Mouse (Mus musculus) forebrain, embryonic 14.5 days (tissue): ENCODE results near the gene Ninl. TPM values are rescaled to one million over a fixed set of nuclear protein-coding genes. Genes with fewer than 3 reads are reported as not detected.

Experiments
- ATAC-seq: fragments of 200-750 bp; cut with Nextera tagmentation; 2 replicates; pipeline ENCODE4 v1.8.0; 2017; ENCODE audit warnings: mild to moderate bottlenecking, moderate library complexity
- DNase-seq: peaks from one replicate; pipeline ENCODE4 v3.0.0-alpha.2; 2015; ENCODE audit warnings: low spot score
- H3K27ac ChIP-seq: fragments of 300-500 bp; sonication (generic); 2 replicates; pipeline ENCODE4 v1.5.1; 2014; ENCODE audit warnings: low read depth, mild to moderate bottlenecking, control low read depth, low read length, moderate library complexity
- H3K27me3 ChIP-seq: fragments of 300-500 bp; sonication (generic); replicated peaks from 2 replicates; pipeline ENCODE4 v1.6.1; 2014; ENCODE audit warnings: low read length, control low read depth, mixed read lengths; ENCODE audit not compliant: control insufficient read depth, insufficient read depth
- H3K36me3 ChIP-seq: fragments of 300-500 bp; sonication (generic); 2 replicates; pipeline ENCODE4 v1.6.1; 2014; ENCODE audit warnings: low read length, control low read depth; ENCODE audit not compliant: control insufficient read depth, insufficient read depth
- H3K4me1 ChIP-seq: fragments of 300-500 bp; sonication (generic); 2 replicates; pipeline ENCODE4 v1.6.1; 2014; ENCODE audit warnings: antibody characterized with exemption, low read length, control low read depth; ENCODE audit not compliant: control insufficient read depth, insufficient read depth
- H3K4me2 ChIP-seq: fragments of 300-500 bp; sonication (generic); 2 replicates; pipeline ENCODE4 v1.6.1; 2014; ENCODE audit warnings: mild to moderate bottlenecking, control low read depth, low read length
- H3K4me3 ChIP-seq: fragments of 300-500 bp; sonication (generic); 2 replicates; pipeline ENCODE4 v1.5.1; 2014; ENCODE audit warnings: low read depth, low read length, control low read depth
- H3K9ac ChIP-seq: fragments of 300-500 bp; sonication (generic); 2 replicates; pipeline ENCODE4 v1.6.1; 2014; ENCODE audit warnings: mild to moderate bottlenecking, low read length, control low read depth, moderate library complexity
- H3K9me3 ChIP-seq: fragments of 300-500 bp; sonication (generic); replicated peaks from 2 replicates; pipeline ENCODE4 v1.6.1; 2016; ENCODE audit warnings: low read length, control low read depth, mixed read lengths; ENCODE audit not compliant: control insufficient read depth
- WGBS: fragments of 180-500 bp; shearing (Covaris S2); extraction: QIAGEN DNeasy Blood & Tissue Kit; methylation state at CpG from one replicate; pipeline ENCODE4 v1.1.7; 2014; 5-methylcytosine and 5-hydroxymethylcytosine counted together
- polyA plus RNA-seq: library from polyadenylated mRNA; unstranded; fragments of >200 nt; fragmentation: Nextera tagmentation; extraction: Ambion mirVana; gene quantifications from 2 replicates; pipeline ENCODE4 v1.2.1, GENCODE M21; 2014

The Ninl gene
- polyA plus RNA-seq, 1 experiment from 2014 or later, result 7.3 TPM

DNA sequence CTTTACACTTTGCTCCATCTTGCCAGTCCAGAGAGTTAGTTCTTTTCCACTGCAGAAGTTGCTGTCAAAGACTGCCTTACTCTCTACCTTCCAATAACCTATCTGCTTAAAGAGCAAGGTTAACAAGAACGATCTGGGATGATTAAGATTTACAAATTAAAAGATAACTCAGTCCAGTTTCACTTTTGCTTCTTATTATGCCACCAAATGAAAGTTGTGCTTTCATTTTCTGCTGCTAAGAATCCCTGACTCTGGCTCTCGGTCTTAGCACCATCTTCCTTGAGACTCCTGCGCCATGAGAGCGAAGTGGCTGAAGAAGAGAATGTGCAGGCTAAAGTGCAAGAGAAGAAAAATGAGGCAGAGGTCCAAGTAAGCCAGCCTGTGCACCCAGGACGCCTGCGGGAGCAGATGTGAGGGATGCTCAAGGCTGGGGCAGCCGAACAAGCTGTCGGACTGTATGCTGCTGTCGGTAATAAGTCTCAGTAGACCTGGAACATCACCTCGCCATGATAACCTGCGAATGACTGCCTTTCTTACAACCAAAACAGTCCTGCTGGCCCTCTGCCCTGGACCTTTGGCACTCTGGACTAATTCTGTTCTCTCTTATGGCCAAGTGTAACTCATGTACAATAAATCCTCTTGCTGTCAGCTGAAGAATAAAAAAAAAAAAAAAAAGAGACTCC lies 112.0 kb downstream of the Ninl start:
- no peaks in the 10 kb centered on the region for H3K4me1 ChIP-seq
- no peaks in the 10 kb centered on the region for H3K27me3 ChIP-seq
- H3K4me3 ChIP-seq, result no peak overlapping the region
- H3K9me3 ChIP-seq, result no peaks in the 10 kb centered on the region
- H3K27ac ChIP-seq, result no peak overlapping the region
- no peak overlapping the region for H3K9ac ChIP-seq
- no peak for DNase-seq
- no peak for ATAC-seq
- 95% methylated on average over 11 of the region's 11 CpGs for WGBS
- no peak overlapping the region for H3K4me2 ChIP-seq
- peaks cover 36% of the 10 kb centered on the region for H3K36me3 ChIP-seq

GRCm38 (mm10) chr2:150923505-150923904 lies 115.7 kb downstream of the Ninl start:
- H3K4me1 ChIP-seq, result no peaks in the 10 kb centered on the region
- peaks cover 28% of the 10 kb centered on the region for H3K36me3 ChIP-seq
- no peaks in the 10 kb centered on the region for H3K9me3 ChIP-seq
- H3K9ac ChIP-seq, result no peak overlapping the region
- no peaks in the 10 kb centered on the region for H3K27me3 ChIP-seq
- ATAC-seq (no peak), DNase-seq (no peak)
- H3K27ac ChIP-seq, result no peak overlapping the region
- 64% methylated on average over 7 of the region's 7 CpGs for WGBS
- no peak overlapping the region for H3K4me3 ChIP-seq
- H3K4me2 ChIP-seq, result no peak overlapping the region

- Histone ChIP-seq H3K27ac (no peak overlapping the region), H3K4me3 (no peak overlapping the region), H3K9me3 (no peaks in the 10 kb centered on the region), H3K9ac (no peak overlapping the region), H3K4me1 (no peaks in the 10 kb centered on the region), H3K36me3 (peaks cover 31% of the 10 kb centered on the region), H3K27me3 (no peaks in the 10 kb centered on the region), H3K4me2 (no peak overlapping the region)
- ATAC-seq (no peak), DNase-seq (no peak)
- 92% methylated on average over 3 of the region's 3 CpGs for WGBS
Observed at GRCm38 (mm10) chr2:150923026-150923425, 116.2 kb downstream of the Ninl start.

- 87% methylated on average over 4 of the region's 4 CpGs for WGBS
- H3K9me3 ChIP-seq, result no peaks in the 10 kb centered on the region
- peaks cover 34% of the 10 kb centered on the region for H3K36me3 ChIP-seq
- no peaks in the 10 kb centered on the region for H3K4me1 ChIP-seq
- no peak overlapping the region for H3K27ac ChIP-seq
- H3K4me2 ChIP-seq, result no peak overlapping the region
- H3K9ac ChIP-seq, result no peak overlapping the region
- H3K27me3 ChIP-seq, result no peaks in the 10 kb centered on the region
- no peak overlapping the region for H3K4me3 ChIP-seq
- ATAC-seq (no peak), DNase-seq (no peak)
Observed at GRCm38 (mm10) chr2:150922165-150922564, 117.0 kb downstream of the Ninl start.

DNA sequence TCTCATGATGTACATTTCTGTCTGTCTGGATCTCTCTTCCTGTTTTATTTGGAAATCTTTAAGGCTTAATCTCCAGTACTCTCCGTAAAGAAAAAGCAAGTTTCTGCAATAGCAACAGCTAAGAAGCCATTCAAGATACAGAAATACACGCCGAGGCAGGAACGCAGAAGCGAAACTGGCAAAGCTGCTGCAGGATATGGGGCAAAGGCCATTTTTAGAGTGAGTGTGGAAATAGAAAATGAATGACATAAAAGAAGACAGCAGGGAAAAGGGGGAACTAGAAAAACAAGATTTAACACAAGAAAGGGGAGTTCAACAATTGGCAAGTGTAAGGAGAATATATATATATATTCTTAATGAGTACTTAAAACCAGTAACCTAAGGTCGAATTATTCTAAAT lies 117.5 kb downstream of the Ninl start:
- no peak for ATAC-seq
- DNase-seq, result no peak
- Histone ChIP-seq H3K9me3 (no peaks in the 10 kb centered on the region), H3K4me2 (no peak overlapping the region), H3K4me1 (no peaks in the 10 kb centered on the region), H3K36me3 (peaks cover 35% of the 10 kb centered on the region), H3K4me3 (no peak overlapping the region), H3K27me3 (no peaks in the 10 kb centered on the region), H3K9ac (no peak overlapping the region), H3K27ac (no peak overlapping the region)
- 97% methylated on average over 6 of the region's 6 CpGs for WGBS

GRCm38 (mm10) chr2:150920543-150920942 lies 118.6 kb downstream of the Ninl start:
- Histone ChIP-seq H3K4me1 (no peaks in the 10 kb centered on the region), H3K27me3 (no peaks in the 10 kb centered on the region), H3K9ac (no peak overlapping the region), H3K36me3 (peaks cover 33% of the 10 kb centered on the region), H3K27ac (no peak overlapping the region), H3K4me2 (no peak overlapping the region), H3K9me3 (no peaks in the 10 kb centered on the region), H3K4me3 (no peak overlapping the region)
- WGBS, result 96% methylated on average over 3 of the region's 3 CpGs
- ATAC-seq (no peak), DNase-seq (no peak)

DNA sequence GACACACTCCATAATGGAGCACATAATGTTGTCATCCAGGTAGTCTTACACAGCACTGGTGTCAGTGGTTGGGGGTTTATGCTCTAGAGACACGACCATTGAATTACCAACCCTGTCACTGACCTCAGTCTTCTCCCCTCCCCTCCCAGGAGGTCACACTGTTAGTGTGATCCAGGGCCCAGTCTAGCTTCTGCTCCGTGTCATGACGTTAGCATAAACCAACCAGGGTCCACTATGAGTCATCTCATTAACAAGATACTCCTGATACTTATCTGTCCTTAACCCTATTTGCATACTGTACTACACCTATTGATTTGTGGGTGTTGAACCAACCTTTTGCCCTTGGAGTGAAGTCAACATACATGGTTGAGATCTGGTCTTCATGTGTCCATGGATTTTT lies 120.5 kb downstream of the Ninl start:
- DNase-seq, result no peak
- Histone ChIP-seq H3K9me3 (no peaks in the 10 kb centered on the region), H3K4me3 (no peak overlapping the region), H3K27me3 (no peaks in the 10 kb centered on the region), H3K27ac (no peak overlapping the region), H3K4me2 (no peak overlapping the region), H3K36me3 (peaks cover 27% of the 10 kb centered on the region), H3K4me1 (no peaks in the 10 kb centered on the region), H3K9ac (no peak overlapping the region)
- ATAC-seq, result no peak
- 95% methylated on average over 3 of the region's 3 CpGs for WGBS

- WGBS, result 91% methylated on average over 5 of the region's 5 CpGs
- ATAC-seq (no peak), DNase-seq (no peak)
- Histone ChIP-seq H3K4me2 (no peak overlapping the region), H3K27me3 (no peaks in the 10 kb centered on the region), H3K27ac (no peak overlapping the region), H3K4me3 (no peak overlapping the region), H3K4me1 (no peaks in the 10 kb centered on the region), H3K9ac (no peak overlapping the region), H3K36me3 (peaks cover 26% of the 10 kb centered on the region), H3K9me3 (no peaks in the 10 kb centered on the region)
Observed at GRCm38 (mm10) chr2:150915786-150916185, 123.4 kb downstream of the Ninl start.

GRCm38 (mm10) chr2:150914781-150915515 lies 124.2 kb downstream of the Ninl start:
- Histone ChIP-seq H3K4me2 (no peak overlapping the region), H3K36me3 (peaks cover 24% of the 10 kb centered on the region), H3K4me3 (no peak overlapping the region), H3K9ac (no peak overlapping the region), H3K9me3 (no peaks in the 10 kb centered on the region), H3K27me3 (no peaks in the 10 kb centered on the region), H3K27ac (no peak overlapping the region), H3K4me1 (no peaks in the 10 kb centered on the region)
- ATAC-seq (no peak), DNase-seq (no peak)
- 82% methylated on average over 4 of the region's 4 CpGs for WGBS
